Mouse (Mus musculus) CH12.LX (cell line): Measurements from ENCODE around the gene Adamtsl1.

Source experiments
- CTCF ChIP-seq, 2 experiments: IDR thresholded peaks in 1 of 2; conservative IDR thresholded peaks in 1 of 2; 2 replicates each; pipeline ENCODE4 v1.5.1; 2011 to 2012; ENCODE audit warnings: low read depth in 2 of 2, low read length in 2 of 2, improper control_type of control experiment in 1 of 2, inconsistent platforms in 1 of 2, mild to moderate bottlenecking in 1 of 2, moderate library complexity in 1 of 2
- EP300 ChIP-seq: IDR thresholded peaks from 2 replicates; pipeline ENCODE4 v1.6.1; 2011; ENCODE audit warnings: low read length, improper control_type of control experiment
- HCFC1 ChIP-seq: IDR thresholded peaks from 2 replicates; pipeline ENCODE4 v1.6.1; 2012; ENCODE audit warnings: low read depth, mild to moderate bottlenecking, inconsistent platforms, low read length, improper control_type of control experiment
- RCOR1 ChIP-seq: conservative IDR thresholded peaks from 2 replicates; pipeline ENCODE4 v1.6.1; 2012; ENCODE audit warnings: low read depth, mild to moderate bottlenecking, inconsistent platforms, low read length, improper control_type of control experiment

DNA sequence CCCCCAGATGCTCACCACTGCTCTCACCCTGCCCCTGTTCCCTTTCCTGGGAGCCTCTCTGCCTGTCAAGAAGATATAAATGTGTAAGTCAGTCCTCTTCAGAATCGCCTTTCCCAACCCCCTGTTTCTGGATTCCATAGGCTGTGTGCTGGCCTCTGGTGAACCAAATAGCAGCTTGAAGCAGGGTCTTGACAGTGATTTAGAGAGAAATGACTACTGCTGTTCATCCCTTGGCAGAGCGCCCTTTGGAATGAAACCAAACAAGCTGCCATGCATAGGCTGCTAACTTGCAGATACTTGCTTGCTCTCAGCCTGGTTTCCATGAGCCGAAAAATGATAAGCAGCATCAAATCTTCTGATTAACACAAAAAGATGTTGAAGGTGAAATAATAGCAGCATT lies 610.4 kb downstream of the Adamtsl1 start:
- no peak for TF ChIP-seq HCFC1
- TF ChIP-seq EP300, result no peak
- no peak for TF ChIP-seq CTCF (conservative IDR thresholded peaks at IDR 0.05 in 1 of 2, IDR thresholded peaks at IDR 0.05 in 1 of 2; ENCODE audit: low read depth in 2 of 2, low read length in 2 of 2)
- TF ChIP-seq RCOR1, result no peak
